Mouse (Mus musculus): ENCODE measurements around the gene Fzd9.

DNA sequence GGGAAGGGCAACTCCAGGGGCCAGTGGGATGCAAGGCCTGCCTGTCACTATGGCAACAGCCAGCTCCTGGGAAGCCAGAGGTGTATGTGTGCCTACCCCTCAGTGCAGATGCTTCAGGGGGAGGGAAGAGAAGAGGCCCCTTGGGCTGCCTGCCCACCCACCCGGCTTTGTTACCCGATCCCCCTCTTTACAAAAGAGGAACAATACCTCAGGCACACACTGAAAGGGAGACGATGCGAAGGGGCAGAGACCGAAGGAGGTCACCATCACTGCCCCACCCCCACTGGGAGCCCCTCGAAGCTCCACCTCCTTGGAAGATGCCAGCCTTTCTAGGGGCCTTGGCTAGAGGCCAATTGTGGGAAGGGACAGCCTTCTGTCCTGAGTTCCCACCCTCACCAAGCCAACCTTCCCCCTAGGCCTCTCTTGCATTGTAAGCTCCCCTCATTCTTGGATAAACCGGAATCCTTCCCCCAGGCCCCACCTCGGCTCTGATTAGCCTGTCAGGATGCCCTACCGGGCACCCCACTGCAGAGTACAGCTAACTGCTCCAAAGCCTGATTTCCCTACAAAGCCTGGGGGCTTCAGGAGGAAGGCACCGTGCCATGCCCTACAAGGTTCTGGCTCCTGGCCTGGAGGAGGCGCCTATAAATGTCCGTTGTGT lies 2.8 kb upstream of the Fzd9 start:
- TF ChIP-seq CTCF (IDR thresholded peaks at IDR 0.05; ENCODE audit: control insufficient read depth, insufficient read depth, insufficient read length) (no peak), USF1 (IDR thresholded peaks at IDR 0.05; ENCODE audit: low read depth) (no peak), FOSL1 (IDR thresholded peaks at IDR 0.05; ENCODE audit: insufficient read depth, low read length, poor library complexity, severe bottlenecking) (no peak), MAX (IDR thresholded peaks at IDR 0.05) (no peak), MYOG (IDR thresholded peaks at IDR 0.05; ENCODE audit: control insufficient read depth, extremely low read depth, insufficient read length) (no peak)
